Mouse (Mus musculus) gastrocnemius, postnatal 14 days (tissue): Measurements from ENCODE around the gene Nceh1. TPM values are rescaled to one million over a fixed set of nuclear protein-coding genes. Genes with fewer than 3 reads are reported as not detected.

Source experiments
- DNase-seq: peaks from one replicate; pipeline ENCODE4 v3.0.0; 2021; ENCODE audit warnings: mixed read lengths
- intact Hi-C: fragments of 180-260 bp; cut with DNase I; formaldehyde crosslinking; loops from one replicate; pipeline ENCODE4 v1.15.1; 2025; ENCODE audit warnings: low total_unique reads
- long read RNA-seq, 2 experiments: library from polyadenylated mRNA; stranded (forward); transcript quantifications; one replicate each; pipeline ENCODE4 v2.0.0; 2021
- total RNA-seq, 2 experiments: library from RNA; stranded (reverse); gene quantifications; 2 replicates each; pipeline ENCODE4 v1.2.3; 2021

Gene Nceh1
- total RNA-seq = 10 to 100 TPM; 11.0 to 19.7 TPM
- long read RNA-seq, experiment 1, full-length matches to known transcripts = 13 of 15 reads
- long read RNA-seq, experiment 1, partial matches to known transcripts = 2 of 15 reads
- long read RNA-seq, experiment 1, other reads (novel, unspliced or antisense) = 0 of 15 reads
- long read RNA-seq, experiment 2, full-length matches to known transcripts = 25 of 28 reads
- long read RNA-seq, experiment 2, partial matches to known transcripts = 3 of 28 reads
- long read RNA-seq, experiment 2, other reads (novel, unspliced or antisense) = 0 of 28 reads

DNA sequence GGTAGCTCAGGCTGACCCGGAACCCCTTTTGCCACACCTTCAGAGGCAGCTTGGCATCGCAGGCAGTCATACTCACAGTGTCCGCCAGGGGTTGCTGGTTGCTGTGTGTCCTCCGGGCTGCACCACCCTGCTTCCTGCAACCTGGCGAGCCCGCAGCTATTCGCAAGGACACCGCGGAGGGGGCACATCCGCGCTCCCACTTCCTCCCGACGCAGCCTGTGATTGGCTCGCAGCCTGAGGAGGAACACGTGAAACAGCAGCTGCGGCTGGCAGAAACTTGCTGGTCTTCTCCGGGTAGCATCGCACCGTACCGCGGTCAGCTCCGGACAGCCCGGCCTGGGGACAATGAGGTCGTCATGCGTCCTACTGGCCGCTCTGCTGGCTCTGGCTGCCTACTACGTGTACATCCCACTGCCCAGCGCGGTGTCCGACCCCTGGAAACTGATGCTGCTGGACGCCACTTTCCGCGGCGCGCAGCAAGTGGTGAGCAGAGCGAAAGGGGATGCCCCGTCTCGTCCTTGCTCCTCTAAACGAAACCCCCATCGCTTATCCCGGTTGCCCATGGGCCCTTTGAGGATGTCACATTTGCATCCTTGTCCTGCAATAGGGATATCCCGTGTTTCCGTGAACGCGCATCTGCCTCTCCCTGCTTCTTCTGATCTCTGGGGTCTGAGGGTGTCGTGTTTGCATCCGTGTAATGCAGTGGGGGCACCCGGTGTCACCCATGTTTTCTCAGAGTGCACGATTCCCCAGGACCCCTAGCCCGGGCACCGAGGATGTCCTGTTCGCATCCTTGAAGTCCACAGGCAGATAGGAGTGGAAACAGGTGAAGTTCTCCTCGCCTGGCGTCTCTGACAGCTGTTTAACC, at the start of gene Nceh1:
Nceh1 (plus strand) TSS at position 233 of the 868 bp plus-strand sequence.
- peak; percentile 94 for DNase-seq
- intact Hi-C loops = no loop called here

DNA sequence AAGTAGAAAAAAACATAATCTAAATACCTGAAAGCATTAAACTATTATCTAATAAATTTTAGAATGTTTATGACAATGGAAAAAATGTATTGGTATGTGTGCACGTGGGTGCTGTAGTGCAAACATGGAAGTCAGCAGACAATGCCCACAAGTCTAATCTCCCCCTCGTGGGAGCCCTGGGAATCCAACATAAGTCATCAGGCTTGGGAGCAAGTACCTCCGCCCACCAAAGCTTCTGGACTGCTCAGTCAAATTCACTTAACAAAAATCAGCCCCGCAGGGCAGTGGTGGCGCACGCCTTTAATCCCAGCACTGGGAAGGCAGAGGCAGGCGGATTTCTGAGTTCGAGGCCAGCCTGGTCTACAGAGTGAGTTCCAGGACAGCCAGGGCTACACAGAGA, 42.7 kb upstream of the Nceh1 start:
- intact Hi-C loops = no loop called here
- no peak for DNase-seq

DNA sequence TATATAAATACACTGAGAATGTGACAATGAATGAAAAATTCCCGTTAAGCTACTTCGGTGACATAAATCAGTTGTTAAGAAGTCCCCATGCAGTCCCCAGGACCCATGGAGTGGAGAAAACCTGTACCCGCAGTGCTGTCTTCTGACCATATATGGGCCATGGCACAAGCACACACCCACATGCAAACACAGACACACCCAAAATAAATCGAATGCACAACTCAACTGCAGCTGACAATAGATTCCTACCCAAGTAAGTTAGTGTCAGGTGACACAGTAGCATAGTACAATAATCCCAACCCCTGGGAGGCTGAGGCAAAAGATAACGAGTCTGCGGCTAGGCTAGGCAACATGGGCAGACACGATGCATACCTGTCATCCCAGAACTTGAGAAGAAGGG, 39.2 kb upstream of the Nceh1 start:
- intact Hi-C loops = no loop called here
- DNase-seq = no peak

- intact Hi-C loops = no loop called here
- no peak for DNase-seq
Measured at GRCm38 (mm10) chr3:27145733-27146132, 37.0 kb upstream of the Nceh1 start.

GRCm38 (mm10) chr3:27153191-27153671, 29.5 kb upstream of the Nceh1 start:
- intact Hi-C loops = no loop called here
- DNase-seq = no peak

GRCm38 (mm10) chr3:27153701-27154209, 29.0 kb upstream of the Nceh1 start, which contains the start of gene Ect2:
Gene Ect2, minus strand, starts transcription at chr3:27153878.
- DNase-seq = peak; percentile 99
- intact Hi-C loops = no loop called here

DNA sequence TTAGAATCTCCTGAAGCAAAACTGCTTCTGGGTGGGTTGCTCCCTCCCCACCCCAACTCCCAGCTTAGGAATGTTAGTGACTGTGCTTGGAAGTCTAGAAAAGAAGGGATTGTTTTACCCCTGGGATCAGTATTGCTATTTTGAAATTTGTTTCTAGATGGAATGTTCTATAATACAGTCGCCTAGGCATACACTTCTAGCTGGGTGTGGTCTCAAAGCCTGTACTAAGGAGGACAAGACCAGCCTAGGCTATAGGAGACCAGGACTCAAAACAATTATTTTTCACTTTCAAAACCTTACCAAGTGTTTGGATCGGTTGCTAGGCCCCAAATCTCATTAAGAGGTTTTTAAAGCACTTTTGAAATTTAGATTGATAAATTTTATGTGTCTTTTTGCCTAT, 28.5 kb upstream of the Nceh1 start:
- no peak for DNase-seq
- intact Hi-C loops = no loop called here

- peak; percentile 27 for DNase-seq
- intact Hi-C loops = no loop called here
Measured at GRCm38 (mm10) chr3:27155051-27155855, 27.5 kb upstream of the Nceh1 start.

GRCm38 (mm10) chr3:27155856-27156593, 26.7 kb upstream of the Nceh1 start:
- no peak for DNase-seq
- intact Hi-C loops = no loop called here

DNA sequence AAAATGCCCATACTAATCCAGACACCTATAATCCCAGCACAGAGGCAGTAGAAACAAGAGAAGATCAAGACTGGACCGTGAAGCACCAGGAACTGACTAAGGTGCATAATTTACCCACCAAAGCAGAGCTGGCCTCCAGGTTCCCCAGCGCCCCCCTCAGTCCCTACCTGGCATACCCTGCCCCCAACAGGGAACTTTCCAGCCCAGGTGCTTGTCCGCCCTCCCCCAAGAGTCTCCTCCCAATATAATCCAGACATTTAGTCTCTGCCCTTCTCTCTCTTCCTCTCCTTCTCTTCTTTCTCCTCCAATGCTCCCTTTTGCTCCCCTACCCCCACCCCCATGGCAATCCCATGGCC, 26.2 kb upstream of the Nceh1 start:
- intact Hi-C loops = no loop called here
- no peak for DNase-seq

DNA sequence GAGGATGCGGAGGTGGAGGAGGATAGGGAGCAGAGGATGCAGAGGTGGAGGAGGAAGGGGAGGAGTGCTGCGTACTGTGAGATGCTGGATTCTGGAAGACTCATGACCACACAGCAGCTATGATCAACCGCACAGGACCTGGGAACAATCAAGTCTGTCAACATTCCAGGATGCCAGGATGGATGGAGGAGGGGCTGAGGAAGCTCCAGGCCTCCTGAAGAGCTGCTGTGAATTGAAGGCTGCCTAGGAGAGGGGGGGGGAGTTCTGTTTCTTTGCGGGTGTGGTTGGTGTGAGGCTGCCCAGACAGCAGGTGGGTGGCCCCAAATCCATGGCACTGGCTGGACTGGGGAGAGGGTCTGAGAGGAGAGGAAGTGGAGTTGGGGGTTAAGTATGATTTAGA, 23.9 kb upstream of the Nceh1 start:
- DNase-seq = no peak
- intact Hi-C loops = no loop called here

DNA sequence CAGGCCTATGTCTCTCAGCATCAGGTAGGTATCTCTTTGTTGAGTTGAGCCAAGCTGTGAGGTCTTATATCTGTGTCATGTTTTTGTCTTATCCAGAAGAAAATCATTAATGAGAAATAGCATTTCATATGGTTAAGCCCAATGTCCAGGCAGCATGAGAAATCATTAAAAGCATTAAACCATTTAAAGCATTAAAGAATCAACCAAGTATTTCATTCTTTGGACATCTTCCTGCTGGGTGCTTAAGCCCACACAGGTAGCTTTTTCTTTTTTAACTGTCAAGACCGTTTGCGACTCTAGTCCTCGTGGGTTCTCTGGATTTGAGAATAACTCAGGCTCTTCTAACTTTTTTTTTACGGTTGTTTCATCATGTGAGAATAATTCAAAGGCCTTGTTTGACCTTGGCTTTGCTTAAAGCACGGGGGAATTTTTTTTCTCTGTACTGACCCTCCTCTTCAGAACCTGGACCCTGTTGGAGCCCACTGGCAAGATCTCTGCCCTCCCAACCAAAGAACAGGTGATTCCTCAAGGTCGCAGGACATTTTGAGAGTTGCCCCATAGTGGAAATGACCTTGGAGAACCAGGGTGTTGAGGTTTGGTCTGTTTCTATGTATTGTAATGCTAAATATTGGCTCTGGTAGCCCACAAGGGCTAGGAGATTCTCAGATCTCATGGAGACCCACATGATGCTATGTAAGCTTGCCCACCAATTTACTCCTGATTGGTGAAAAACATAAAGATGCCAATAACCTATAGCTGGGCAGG, 20.9 kb upstream of the Nceh1 start:
- DNase-seq = no peak
- intact Hi-C loops = no loop called here

DNA sequence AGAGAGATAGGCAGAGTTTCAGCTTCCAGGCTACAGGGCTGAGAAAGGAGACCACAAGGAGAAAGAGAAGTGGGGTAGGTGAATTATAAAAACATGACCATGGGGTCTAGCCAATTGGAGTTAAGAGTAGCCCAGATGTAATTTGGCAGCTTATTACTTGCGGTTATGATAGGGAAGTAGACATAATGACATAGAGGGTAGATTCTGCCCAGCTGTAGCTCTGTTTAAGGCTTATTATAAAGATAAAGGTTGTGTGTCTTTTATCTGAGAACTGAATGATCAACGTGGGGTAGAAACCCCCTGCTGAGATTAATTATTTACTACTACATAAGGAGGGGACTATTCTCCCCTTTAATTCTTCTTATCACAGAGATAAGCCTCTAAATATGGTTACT, 20.4 kb upstream of the Nceh1 start:
- intact Hi-C loops = no loop called here

GRCm38 (mm10) chr3:27165481-27166065, 17.2 kb upstream of the Nceh1 start:
- intact Hi-C loops = no loop called here
- no peak for DNase-seq

More for the DNA sequence above, 20.4 kb upstream of the Nceh1 start:
- no peak for DNase-seq

GRCm38 (mm10) chr3:27170257-27170656, 12.5 kb upstream of the Nceh1 start:
- intact Hi-C loops = no loop called here
- no peak for DNase-seq

DNA sequence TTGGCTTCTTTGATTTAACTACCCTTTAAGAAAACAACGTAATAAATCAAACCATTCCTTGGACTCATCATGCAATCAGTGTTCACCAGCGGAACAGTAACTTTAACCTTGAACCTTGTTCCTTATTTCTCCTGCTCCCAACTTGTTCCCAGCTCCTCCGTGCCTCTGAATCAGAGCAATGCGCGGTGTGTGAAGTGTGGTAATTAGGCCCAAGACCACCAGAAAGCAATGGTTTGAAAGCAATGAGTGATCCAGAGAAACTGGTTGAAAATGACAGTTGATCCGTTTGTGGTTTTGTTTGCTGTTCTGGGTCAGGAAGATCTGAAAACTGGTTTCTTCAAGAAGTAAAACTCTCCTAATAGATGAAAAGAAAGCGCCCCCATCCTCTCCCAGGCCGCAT, 3.1 kb upstream of the Nceh1 start:
- intact Hi-C loops = loop anchor here (2.0 kb wide), 1 partner anchor 57 kb away; no protein-coding TSS in a partner anchor
- DNase-seq = no peak

DNA sequence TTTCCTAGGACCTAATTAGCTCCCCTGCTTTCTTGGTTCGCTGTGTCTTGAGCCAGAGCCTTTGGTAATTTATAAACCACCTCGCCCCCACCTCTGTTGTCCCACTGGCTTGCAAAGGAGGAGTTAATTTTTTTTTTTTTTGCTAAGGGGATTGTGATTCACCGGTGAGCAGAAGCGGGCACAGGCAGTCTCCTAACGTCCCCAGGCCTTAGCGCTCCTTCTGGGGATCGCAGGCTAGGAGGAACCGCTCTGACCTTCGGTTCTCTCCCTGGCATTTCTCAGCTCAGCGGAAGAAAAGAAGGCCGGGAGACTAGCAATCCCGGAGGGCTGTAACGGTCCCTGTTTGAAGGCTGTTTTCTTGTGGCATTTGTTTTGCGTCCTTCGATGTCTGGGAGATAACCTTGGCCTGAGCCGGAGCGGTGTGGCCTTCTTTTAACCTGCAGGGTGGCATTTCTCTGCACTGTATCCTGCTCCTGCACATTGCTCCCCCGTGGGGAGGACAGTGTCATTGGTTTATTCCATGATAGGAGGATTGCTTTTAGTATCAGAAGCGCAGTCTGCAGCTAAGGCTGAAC, 923 bp downstream of the Nceh1 start:
- no peak for DNase-seq
- intact Hi-C loops = no loop called here

- no peak for DNase-seq
- intact Hi-C loops = no loop called here
Measured at GRCm38 (mm10) chr3:27188386-27188785, 5.6 kb downstream of the Nceh1 start.
